Mouse (Mus musculus): ENCODE measurements around the gene Lrriq4. TPM values are rescaled to one million over a fixed set of nuclear protein-coding genes. Genes with fewer than 3 reads are reported as not detected.

Lrriq4 gene
- not detected in 2 replicates for polyA plus RNA-seq (2012; ENCODE audit: insufficient read depth, insufficient read length, low replicate concordance, missing spikeins)

DNA sequence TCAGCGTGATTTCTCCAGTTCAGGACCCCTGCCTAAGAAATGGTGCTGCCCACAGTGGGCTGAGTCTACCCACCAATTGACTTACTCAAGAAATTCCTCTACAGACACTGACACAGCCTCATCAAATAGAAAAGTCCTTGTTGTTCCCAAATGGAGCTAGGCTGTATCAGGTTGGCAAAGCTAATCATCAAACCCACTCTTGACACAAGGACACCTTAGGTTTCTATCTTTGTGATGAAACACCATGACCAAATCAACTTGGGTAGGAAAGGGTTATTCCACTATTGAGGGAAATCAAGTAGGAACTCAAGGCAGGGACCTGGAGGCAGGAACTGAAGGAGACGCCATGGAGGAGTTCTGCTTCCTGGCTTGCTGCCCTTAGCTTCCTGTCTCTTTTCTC, at the start of gene Lrriq4:
Gene Lrriq4, plus strand, starts transcription at position 301 of the 400 bp plus-strand sequence.
- TF ChIP-seq POLR2A (IDR thresholded peaks at IDR 0.05; ENCODE audit: insufficient read depth, low read depth, low read length) = no peak
- TF ChIP-seq CTCF (IDR thresholded peaks at IDR 0.05; ENCODE audit: insufficient read depth, low read depth, low read length) = no peak
- 76% methylated on average over 2 of the region's 2 CpGs for WGBS
- no peak within 1 kb of the TSS for H3K27ac ChIP-seq (ENCODE audit: insufficient read depth, low read depth, low read length)
- H3K4me1 ChIP-seq (ENCODE audit: control insufficient read depth, insufficient read depth, low read length) = peaks cover 5% of the 10 kb centered on the region; the same call in 1 of the 2 replicates
- no peak within 1 kb of the TSS for H3K4me3 ChIP-seq (ENCODE audit: insufficient read depth, low read depth, low read length)

DNA sequence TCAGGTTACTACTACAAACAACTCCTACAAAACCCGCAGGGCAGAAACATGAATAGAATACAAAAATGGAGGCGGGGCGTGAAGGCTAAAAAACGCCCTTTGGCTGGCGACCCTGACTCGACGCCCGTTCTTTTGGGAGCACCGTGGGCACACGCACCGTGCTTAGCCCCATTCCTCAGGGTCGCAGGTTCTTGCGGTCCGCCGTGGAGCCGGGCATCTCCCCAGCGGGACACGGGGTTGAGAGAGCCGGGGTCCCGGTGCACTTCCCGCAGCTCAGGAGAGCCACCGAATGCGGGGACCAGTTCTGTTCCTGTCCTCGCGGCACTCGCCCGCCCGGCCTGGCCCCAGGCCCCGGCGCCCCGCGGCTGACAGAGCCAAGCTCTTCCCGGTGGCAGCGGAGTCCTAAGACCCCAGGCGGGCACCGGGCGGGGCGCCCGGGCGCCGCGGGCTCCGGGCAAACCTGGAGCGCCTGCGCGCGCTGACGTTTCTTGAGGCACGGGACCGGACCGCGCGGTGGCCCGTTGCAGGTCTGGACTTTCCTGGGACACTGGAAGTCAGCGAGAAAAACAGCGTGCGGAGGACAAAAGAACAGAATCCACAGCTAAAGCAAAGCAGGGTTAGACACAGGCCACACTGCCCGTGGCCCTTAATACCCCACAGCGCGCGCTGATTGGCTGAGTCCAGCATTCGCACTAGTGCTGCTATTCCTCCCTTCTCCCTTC, 49.0 kb upstream of the Lrriq4 start:
- Histone ChIP-seq H3K4me3 (ENCODE audit: insufficient read depth, low read depth, low read length) (peak overlapping the region; percentile 95), H3K27ac (ENCODE audit: insufficient read depth, low read depth, low read length) (no peak overlapping the region), H3K4me1 (ENCODE audit: control insufficient read depth, insufficient read depth, low read length) (peaks cover 5% of the 10 kb centered on the region)
- no peak for TF ChIP-seq CTCF (IDR thresholded peaks at IDR 0.05; ENCODE audit: insufficient read depth, low read depth, low read length)
- peak; percentile 43; the same call in 1 of the 2 replicates for TF ChIP-seq POLR2A (IDR thresholded peaks at IDR 0.05; ENCODE audit: insufficient read depth, low read depth, low read length)
- WGBS = under 1% methylated on average over 62 of the region's 62 CpGs

DNA sequence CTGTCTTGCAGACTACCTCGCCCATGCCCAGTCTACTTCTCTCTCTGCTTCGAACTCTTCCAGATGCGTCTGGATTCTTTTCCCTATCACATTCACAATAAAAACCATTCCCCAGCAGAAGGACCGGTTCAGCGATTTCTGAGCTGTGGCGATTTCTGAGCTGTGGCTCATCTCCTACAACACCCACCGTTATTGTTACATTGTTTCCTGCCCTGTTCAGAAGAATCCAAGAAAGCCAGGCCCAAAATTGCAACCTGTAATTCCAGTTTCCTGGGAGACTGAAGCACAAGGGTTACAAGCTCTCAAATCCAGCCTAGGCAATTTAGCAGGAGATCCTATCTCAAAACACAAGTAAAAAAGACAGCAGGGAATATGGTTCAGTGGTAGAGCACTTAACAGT, 47.0 kb upstream of the Lrriq4 start:
- TF ChIP-seq POLR2A (IDR thresholded peaks at IDR 0.05; ENCODE audit: insufficient read depth, low read depth, low read length) (no peak), CTCF (IDR thresholded peaks at IDR 0.05; ENCODE audit: insufficient read depth, low read depth, low read length) (no peak)
- no peak overlapping the region for H3K27ac ChIP-seq (ENCODE audit: insufficient read depth, low read depth, low read length)
- H3K4me1 ChIP-seq (ENCODE audit: control insufficient read depth, insufficient read depth, low read length) = peaks cover 5% of the 10 kb centered on the region
- H3K4me3 ChIP-seq (ENCODE audit: insufficient read depth, low read depth, low read length) = no peak overlapping the region
- WGBS = 77% methylated on average over 7 of the region's 7 CpGs

DNA sequence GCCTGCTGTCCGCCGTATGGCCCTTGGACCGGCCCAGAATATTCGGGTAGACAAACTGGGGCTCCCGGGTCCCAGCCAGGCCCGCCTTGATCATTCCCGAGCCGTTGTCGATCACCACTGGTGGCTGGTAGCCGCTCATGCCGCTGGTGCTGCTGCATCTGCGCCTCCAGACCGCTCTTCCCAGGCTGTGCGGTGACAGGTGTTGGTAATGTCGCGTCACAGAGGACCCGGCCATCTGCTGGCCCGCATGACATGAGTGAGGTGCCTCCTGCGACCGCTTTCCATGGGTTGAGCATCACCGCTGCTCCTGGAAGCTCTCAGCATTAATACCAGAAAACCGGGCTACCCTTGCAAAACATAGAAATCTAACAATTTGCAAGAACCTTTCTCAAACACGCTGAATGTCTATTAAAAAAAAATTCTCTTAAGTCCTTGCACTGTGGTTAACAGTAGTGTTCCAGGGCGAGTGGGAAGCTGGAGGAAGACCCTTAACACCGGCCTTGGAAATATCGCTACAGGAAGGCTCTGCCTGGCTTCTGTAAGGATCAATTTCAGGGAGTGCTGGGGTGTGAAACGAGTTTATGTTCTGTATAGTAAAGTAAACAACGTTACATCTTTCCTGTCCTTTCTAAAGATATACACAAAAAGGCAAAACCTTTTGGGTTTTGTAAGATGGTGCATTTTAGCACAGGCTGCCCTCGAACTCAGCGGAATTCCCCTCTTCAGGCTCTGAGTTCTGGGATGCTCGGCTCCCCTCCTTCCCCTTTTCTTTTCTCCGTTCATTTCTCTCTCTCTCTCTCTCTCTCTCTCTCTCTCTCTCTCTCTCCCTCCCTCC, 44.4 kb upstream of the Lrriq4 start, which contains the start of gene Actrt3:
Gene Actrt3, minus strand, starts transcription at position 229 of the 835 bp plus-strand sequence.
- WGBS = 7% methylated on average over 32 of the region's 32 CpGs
- TF ChIP-seq CTCF (IDR thresholded peaks at IDR 0.05; ENCODE audit: insufficient read depth, low read depth, low read length) (no peak), POLR2A (IDR thresholded peaks at IDR 0.05; ENCODE audit: insufficient read depth, low read depth, low read length) (no peak)
- H3K27ac ChIP-seq (ENCODE audit: insufficient read depth, low read depth, low read length) = peak within 1 kb of the TSS; percentile 30; the same call in 1 of the 2 replicates
- H3K4me1 ChIP-seq (ENCODE audit: control insufficient read depth, insufficient read depth, low read length) = peaks cover 8% of the 10 kb centered on the region
- peak within 1 kb of the TSS; percentile 52 for H3K4me3 ChIP-seq (ENCODE audit: insufficient read depth, low read depth, low read length)

DNA sequence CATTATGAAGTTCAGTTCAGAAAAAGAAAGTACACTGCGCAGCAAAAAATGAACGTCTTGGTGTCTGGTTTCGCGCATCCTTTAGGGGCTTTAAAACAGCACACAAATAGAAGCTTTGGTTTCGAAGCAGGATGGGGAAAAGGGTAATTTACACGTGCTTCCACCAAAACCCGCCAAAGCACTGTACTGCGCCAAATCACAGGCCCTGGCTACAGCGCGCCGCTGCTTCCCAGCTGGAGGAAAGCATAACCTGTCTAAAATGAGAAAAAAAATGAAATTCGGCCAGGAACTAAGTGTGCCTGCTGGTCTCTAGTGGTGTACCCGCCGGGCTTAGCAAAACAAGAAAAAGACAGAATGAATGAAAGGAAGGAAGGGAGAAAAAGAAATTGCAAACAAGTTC, 43.6 kb upstream of the Lrriq4 start:
- TF ChIP-seq POLR2A (IDR thresholded peaks at IDR 0.05; ENCODE audit: insufficient read depth, low read depth, low read length) (no peak), CTCF (IDR thresholded peaks at IDR 0.05; ENCODE audit: insufficient read depth, low read depth, low read length) (no peak)

DNA sequence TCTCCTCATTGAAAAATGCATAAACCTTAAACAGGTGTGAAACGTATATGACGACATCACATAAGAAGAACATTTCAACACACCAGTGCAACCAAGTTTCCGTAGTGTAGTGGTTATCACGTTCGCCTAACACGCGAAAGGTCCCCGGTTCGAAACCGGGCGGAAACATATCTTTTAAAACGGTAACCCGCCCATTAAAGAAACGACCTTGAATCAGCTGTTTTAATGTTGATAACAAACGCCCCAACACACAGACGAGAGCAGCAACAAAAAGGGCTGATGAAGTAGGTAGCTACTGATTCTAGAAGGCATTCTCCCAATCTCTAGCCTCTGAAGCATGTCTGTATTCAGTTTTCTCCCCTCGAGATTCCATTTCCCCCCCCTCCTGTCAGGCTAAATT, 43.1 kb upstream of the Lrriq4 start:
- Histone ChIP-seq H3K27ac (ENCODE audit: insufficient read depth, low read depth, low read length) (peak overlapping the region; percentile 87), H3K4me1 (ENCODE audit: control insufficient read depth, insufficient read depth, low read length) (peaks cover 8% of the 10 kb centered on the region), H3K4me3 (ENCODE audit: insufficient read depth, low read depth, low read length) (no peak overlapping the region)
- no peak for TF ChIP-seq POLR2A (IDR thresholded peaks at IDR 0.05; ENCODE audit: insufficient read depth, low read depth, low read length)
- TF ChIP-seq CTCF (IDR thresholded peaks at IDR 0.05; ENCODE audit: insufficient read depth, low read depth, low read length) = no peak
- 0% methylated on average over 17 of the region's 17 CpGs for WGBS

More for the DNA sequence above, 43.6 kb upstream of the Lrriq4 start:
- 1% methylated on average over 14 of the region's 14 CpGs for WGBS
- peaks cover 8% of the 10 kb centered on the region for H3K4me1 ChIP-seq (ENCODE audit: control insufficient read depth, insufficient read depth, low read length)
- H3K4me3 ChIP-seq (ENCODE audit: insufficient read depth, low read depth, low read length) = peak overlapping the region; percentile 52
- no peak overlapping the region for H3K27ac ChIP-seq (ENCODE audit: insufficient read depth, low read depth, low read length)

DNA sequence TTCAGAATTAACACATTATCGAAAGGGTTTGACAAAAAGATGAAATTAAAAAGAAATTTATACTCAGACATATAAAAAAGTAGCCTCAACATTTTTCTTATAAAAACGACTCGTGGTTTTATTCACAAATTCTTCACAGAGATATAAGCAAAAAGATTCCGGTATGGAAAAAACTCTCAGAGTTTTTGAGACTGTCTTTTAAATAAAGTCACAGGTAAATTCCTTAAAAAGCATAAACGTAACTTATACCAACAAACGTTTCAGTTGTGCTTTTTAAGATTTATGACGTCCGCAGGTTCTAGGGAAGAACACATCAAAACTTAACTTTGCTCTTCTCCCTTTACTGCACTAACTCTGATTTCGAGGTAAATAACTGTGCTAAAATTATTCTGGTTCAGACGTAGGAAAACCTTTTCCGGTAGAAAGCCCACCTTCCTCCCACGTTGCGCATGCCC, 42.7 kb upstream of the Lrriq4 start:
- under 1% methylated on average over 13 of the region's 13 CpGs for WGBS

DNA sequence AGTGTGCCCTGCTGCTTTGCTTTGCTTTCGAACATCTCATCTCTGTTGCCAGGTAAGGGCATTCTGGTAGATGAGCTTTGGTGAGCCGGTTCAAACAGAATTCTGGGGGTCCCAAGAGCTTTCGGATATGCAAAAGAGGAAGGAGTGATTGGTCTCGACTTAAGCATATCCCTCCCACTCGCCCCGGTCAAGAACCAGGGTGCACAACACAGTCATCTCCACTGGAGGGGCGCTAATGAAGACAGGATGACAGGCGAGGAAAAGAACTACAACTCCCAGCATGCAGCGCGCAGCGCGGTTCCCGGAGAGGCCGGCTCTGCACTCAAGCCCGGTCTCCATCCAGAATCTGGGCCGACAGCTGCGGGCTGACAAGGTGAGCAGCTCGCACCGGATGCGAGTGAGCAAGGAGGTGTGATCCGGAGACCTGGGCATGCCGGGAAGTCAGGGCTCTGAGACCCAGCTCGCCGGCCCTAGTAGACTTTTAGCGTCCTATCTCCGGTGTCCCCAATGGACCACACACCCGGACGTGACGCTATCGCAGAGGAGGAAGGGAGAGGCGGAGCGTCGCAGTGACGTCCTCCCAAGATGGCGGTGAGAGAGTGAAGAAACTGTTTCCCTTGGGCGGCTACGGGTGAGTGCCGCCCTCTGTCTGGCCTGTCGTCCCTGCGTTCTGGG, 42.1 kb upstream of the Lrriq4 start, which contains the start of gene Mynn:
Gene Mynn, plus strand, starts transcription at position 1 of the 675 bp plus-strand sequence.
- H3K4me1 ChIP-seq (ENCODE audit: control insufficient read depth, insufficient read depth, low read length) = peaks cover 8% of the 10 kb centered on the region
- peak within 1 kb of the TSS; percentile 99 for H3K27ac ChIP-seq (ENCODE audit: insufficient read depth, low read depth, low read length)
- TF ChIP-seq CTCF (IDR thresholded peaks at IDR 0.05; ENCODE audit: insufficient read depth, low read depth, low read length) (no peak), POLR2A (IDR thresholded peaks at IDR 0.05; ENCODE audit: insufficient read depth, low read depth, low read length) (peak; percentile 63)
- WGBS = under 1% methylated on average over 40 of the region's 40 CpGs
- H3K4me3 ChIP-seq (ENCODE audit: insufficient read depth, low read depth, low read length) = peak within 1 kb of the TSS; percentile 93

More for the DNA sequence above, 42.7 kb upstream of the Lrriq4 start:
- TF ChIP-seq POLR2A (IDR thresholded peaks at IDR 0.05; ENCODE audit: insufficient read depth, low read depth, low read length) (no peak), CTCF (IDR thresholded peaks at IDR 0.05; ENCODE audit: insufficient read depth, low read depth, low read length) (no peak)
- Histone ChIP-seq H3K27ac (ENCODE audit: insufficient read depth, low read depth, low read length) (peak overlapping the region; percentile 99), H3K4me3 (ENCODE audit: insufficient read depth, low read depth, low read length) (peak overlapping the region; percentile 93), H3K4me1 (ENCODE audit: control insufficient read depth, insufficient read depth, low read length) (peaks cover 8% of the 10 kb centered on the region)

Measured in olfactory bulb, adult 2 months (tissue).